In the genomic region with DNA sequence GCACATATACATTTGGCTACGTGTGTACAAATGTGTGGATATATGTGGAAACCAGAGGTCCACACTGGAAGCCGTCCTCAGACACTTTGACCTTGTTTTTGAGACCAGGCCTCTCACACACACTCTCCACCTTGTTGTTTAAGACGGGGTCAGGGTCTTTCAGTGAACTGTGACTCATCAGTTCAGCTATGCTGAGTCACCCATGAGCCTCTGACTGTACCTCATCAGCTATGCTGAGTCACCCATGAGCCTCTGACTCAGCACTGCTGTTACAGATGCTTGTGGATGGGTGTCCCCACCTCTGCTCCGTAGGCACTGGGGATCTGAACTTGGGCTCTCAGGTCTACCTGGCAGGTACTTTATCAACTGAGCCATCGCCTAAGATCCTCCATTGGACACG, we compare ENCODE assay signal across 9 mouse cellular contexts.
A peak's percentile ranks its signal among the peaks of the same experiment; 100 is the strongest.
DNase-seq lines count a peak whose midpoint lies in the region; ATAC-seq lines count a peak whose summit lies in the region.
"Had no signal": no experiment of that assay in that cellular context is flagged by ENCODE, and none has a peak within 500 bp of the region (broad histone marks: within the 10 kb centered on the region; RNA-seq: fewer than 3 reads in every experiment).

No protein-coding gene starts in this region.

- H3K4me2 ChIP-seq in midbrain, embryonic 14.5 days (ENCODE audit: low read length) = no peak overlapping the region
- H3K4me2 ChIP-seq: neural tube, embryonic 13.5 days had no signal

- WGBS in midbrain, embryonic 14.5 days = 88% methylated on average over 6 of the region's 6 CpGs
- WGBS in midbrain, embryonic 10.5 days = 88% methylated on average over 6 of the region's 6 CpGs

- H3K9me3 ChIP-seq in midbrain, embryonic 14.5 days (ENCODE audit: control insufficient read depth, low read length) = no peaks in the 10 kb centered on the region
- no peaks in the 10 kb centered on the region for H3K9me3 ChIP-seq in midbrain, embryonic 10.5 days (replicated peaks)
- H3K9me3 ChIP-seq: neural tube, embryonic 13.5 days had no signal

- no peak overlapping the region for H3K4me3 ChIP-seq in midbrain, embryonic 14.5 days (replicated peaks; ENCODE audit: low read depth, low read length)
- H3K4me3 ChIP-seq in midbrain, embryonic 10.5 days = no peak overlapping the region
- H3K4me3 ChIP-seq: neural tube, embryonic 13.5 days had no signal

- H3K27ac ChIP-seq in midbrain, embryonic 14.5 days (replicated peaks; ENCODE audit: low read depth, low read length) = no peak overlapping the region
- H3K27ac ChIP-seq in midbrain, embryonic 10.5 days (replicated peaks) = no peak overlapping the region
- H3K27ac ChIP-seq: neural tube, embryonic 13.5 days had no signal

- no peak overlapping the region for H3K9ac ChIP-seq in midbrain, embryonic 14.5 days (replicated peaks; ENCODE audit: low read length)
- H3K9ac ChIP-seq: neural tube, embryonic 13.5 days had no signal

- 0 out of 2 replicates have a peak, but pooled peaks have one; percentile 40 for ATAC-seq in midbrain, embryonic 14.5 days (ENCODE audit: low FRiP score, low TSS enrichment)
- ATAC-seq in erythroblast, adult 5-6 weeks (replicated peaks; ENCODE audit: low FRiP score, poor library complexity, severe bottlenecking) = peak; percentile 89

- H3K4me1 ChIP-seq in midbrain, embryonic 14.5 days (ENCODE audit: control insufficient read depth, insufficient read depth, low read length) = 0 out of 2 replicates have a peak, but pooled peaks cover 4% of the 10 kb centered on the region
- peaks cover 15% of the 10 kb centered on the region for H3K4me1 ChIP-seq in midbrain, embryonic 10.5 days

- no peaks in the 10 kb centered on the region for H3K27me3 ChIP-seq in midbrain, embryonic 14.5 days (ENCODE audit: control insufficient read depth, insufficient read depth, low read length)
- peaks cover 17% of the 10 kb centered on the region for H3K27me3 ChIP-seq in midbrain, embryonic 10.5 days (ENCODE audit: low read depth, poor library complexity, severe bottlenecking)
- H3K27me3 ChIP-seq: neural tube, embryonic 13.5 days had no signal

- H3K36me3 ChIP-seq in midbrain, embryonic 14.5 days (ENCODE audit: control insufficient read depth, insufficient read depth, low read length) = no peaks in the 10 kb centered on the region
- no peaks in the 10 kb centered on the region for H3K36me3 ChIP-seq in midbrain, embryonic 10.5 days
- H3K36me3 ChIP-seq: neural tube, embryonic 13.5 days had no signal

- peak; percentile 39 for DNase-seq in embryo, embryonic 10 days (ENCODE audit: low spot score)
- no peak for DNase-seq in embryo, embryonic 9.5 days (ENCODE audit: extremely low spot score)
- no peak for DNase-seq in midbrain, embryonic 14.5 days
- no peak for DNase-seq in midbrain, embryonic 10.5 days (ENCODE audit: low spot score)
- DNase-seq in spleen, postnatal 4 days (ENCODE audit: low spot score in 2 of 2) = peak; percentile 69 to 75
- DNase-seq in layer of hippocampus, postnatal 36 days = no peak
- DNase-seq in urinary bladder, postnatal 25 days (ENCODE audit: low spot score) = no peak

Comparison
In these comparisons a context has a peak if more than half of its experiments do, and no peak if none do; other contexts are left out.
1. DNase-seq: peak in embryo, embryonic 10 days (single experiment) and spleen, postnatal 4 days (2 of 2); none in embryo, embryonic 9.5 days (single experiment), midbrain, embryonic 14.5 days (single experiment), midbrain, embryonic 10.5 days (single experiment), layer of hippocampus, postnatal 36 days (0 of 2) and urinary bladder, postnatal 25 days (single experiment).